Mouse (Mus musculus) fibroblast of lung, adult 2 months (primary cell): Measurements from ENCODE around the gene Atp5l.
"Not testable (repeated sequence)": the region's sequence is repeated elsewhere in the genome, so short reads cannot be mapped to it uniquely, and the experiment has no call there.

Experiments used
- DNase-seq: peaks from one replicate; pipeline ENCODE4 v3.0.0-alpha.2; 2011; ENCODE audit warnings: low read depth

The Atp5l gene

GRCm38 (mm10) chr9:44920374-44921122, at the start of gene Atp5l:
TSS of gene Atp5l (minus strand) at chr9:44920742.
- peak; percentile 95 for DNase-seq

DNA sequence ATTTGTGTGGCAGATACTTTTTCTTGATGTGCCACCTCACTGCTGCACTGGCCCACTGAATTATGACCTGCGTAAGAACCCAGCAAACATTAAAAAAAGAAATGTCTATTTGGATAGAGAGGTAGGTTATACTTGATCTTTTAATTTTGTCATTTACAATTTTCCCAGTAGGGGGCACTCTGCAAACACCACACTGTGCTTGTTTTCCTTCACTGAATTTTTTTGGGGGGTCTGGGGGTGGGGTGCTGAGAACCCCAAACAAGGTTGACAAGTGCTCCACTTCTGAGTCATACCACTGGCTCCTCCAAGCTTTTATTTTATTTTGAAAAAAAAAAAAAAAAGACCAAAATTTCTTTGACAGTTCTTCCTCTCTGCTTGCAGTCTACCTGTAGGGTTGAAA, 48.9 kb upstream of the Atp5l start:
- no peak for DNase-seq

GRCm38 (mm10) chr9:44967763-44968162, 47.2 kb upstream of the Atp5l start:
- DNase-seq, result not testable (repeated sequence)

GRCm38 (mm10) chr9:44966815-44967242, 46.3 kb upstream of the Atp5l start:
- peak; percentile 84 for DNase-seq

DNA sequence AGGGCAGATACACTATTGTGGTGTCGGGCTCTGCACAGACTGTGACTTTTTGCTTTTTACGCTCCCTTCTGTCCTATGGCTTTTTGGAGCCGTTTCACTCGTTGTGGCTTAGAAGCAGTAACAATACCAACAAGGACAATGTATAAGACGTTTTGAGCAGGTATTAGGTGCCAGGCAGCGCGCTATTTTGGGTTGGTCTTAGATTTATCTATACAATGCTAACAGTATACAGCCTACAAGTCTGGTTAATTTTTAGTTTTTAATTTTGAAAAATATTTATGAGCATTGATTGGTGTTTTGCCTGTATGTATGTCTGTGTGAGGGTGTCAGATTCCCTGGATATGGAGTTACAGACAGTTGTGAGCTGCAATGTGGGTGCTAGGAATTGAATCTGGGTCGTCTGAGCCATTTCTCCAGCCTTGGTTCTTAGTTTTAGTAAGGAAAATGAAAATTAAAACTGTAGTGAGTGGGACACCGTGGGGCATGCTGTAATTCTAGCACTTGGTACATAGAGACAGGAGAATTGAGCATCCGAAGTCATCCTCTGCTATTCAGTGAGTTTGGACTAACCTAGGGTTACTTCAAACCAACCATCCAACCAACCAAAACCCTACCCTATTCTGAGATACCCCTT, 45.4 kb upstream of the Atp5l start:
- DNase-seq, result no peak

- DNase-seq, result peak; percentile 98
Measured at GRCm38 (mm10) chr9:44965126-44965832, 44.7 kb upstream of the Atp5l start, which contains the start of gene Ube4a. TSS of gene Ube4a (minus strand) at chr9:44965600.

GRCm38 (mm10) chr9:44954432-44954831, 33.9 kb upstream of the Atp5l start:
- no peak for DNase-seq

- DNase-seq, result no peak
Measured at GRCm38 (mm10) chr9:44947836-44948235, 27.3 kb upstream of the Atp5l start.

GRCm38 (mm10) chr9:44946185-44946695, 25.7 kb upstream of the Atp5l start:
- peak; percentile 67 for DNase-seq

GRCm38 (mm10) chr9:44942421-44942820, 21.9 kb upstream of the Atp5l start:
- DNase-seq, result no peak

- no peak for DNase-seq
Measured at GRCm38 (mm10) chr9:44941756-44942155, 21.2 kb upstream of the Atp5l start.

DNA sequence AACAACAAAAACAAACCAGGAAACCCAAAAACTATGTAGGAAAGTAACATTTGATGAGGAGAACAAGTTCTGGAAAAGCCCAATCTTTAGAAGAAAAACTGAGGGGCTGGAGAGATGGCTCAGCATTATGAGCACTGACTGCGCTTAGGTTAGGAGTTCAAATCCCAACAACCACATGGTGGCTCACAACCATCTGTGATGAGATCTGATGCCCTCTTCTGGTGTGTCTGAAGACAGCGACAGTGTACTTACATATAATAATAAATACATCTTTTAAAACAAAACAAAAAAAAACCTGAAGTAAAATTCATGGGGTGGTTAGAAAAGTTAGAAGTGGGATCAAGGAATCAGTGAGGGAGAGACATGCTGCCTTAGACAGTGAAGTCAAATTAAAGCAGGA, 1.0 kb upstream of the Atp5l start:
- DNase-seq, result no peak

DNA sequence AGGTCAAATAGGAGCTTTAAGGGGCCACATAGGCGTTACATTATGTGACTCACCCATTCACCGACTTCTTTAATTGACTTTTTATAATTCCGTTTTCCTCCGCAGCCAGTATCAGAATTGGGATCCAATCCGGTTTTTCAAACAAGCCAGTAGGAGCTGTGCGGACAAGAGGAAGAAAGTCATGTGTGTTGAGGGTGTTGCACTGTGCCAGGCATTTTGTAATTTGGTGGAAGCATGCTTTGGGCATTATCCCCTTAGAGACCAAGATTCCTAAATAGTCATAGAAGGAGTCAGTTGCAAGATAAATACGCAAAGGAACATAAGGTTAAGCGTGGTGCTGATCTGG, 554 bp upstream of the Atp5l start:
- peak; percentile 83 for DNase-seq

GRCm38 (mm10) chr9:44919606-44920005, 936 bp downstream of the Atp5l start:
- DNase-seq, result no peak

DNA sequence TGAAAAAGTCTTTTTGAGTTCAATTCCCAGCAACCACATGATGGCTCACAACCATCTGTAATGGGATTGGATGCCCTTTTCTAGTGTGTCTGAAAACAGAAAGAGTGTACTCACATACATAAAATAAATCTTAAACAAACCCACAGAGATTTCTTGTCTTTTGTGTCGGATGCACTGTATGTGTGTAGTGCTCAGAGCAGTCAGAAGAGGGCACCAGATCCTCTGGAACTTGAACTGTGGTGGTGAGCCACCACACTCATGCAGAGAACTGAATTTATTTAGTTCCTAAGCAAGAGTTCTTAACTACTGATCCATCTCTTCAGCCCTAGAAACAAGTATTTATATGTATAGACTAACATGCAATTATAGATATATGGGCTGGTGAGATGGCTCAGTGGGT, 4.3 kb downstream of the Atp5l start:
- DNase-seq, result peak; percentile 25

DNA sequence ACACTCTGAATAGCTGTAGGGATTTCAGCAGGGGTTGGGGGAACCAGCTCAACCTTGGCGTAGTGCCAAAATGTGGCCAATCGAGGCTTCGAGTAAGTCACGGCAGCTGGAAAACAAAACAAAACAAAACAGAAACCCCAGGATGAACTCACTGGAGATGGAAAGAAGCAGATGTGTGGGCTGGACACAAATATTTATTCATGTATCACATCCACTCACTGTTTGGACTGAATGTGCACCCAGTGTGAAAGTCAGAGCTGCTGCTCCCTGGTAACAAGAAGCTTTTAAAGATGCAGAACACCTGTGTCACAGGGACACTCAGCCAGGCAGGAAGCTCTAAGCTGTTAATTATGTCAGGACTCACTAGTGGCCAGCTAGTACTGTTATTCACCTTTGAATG, 5.8 kb downstream of the Atp5l start:
- no peak for DNase-seq

GRCm38 (mm10) chr9:44911365-44911764, 9.2 kb downstream of the Atp5l start:
- no peak for DNase-seq

- no peak for DNase-seq
Measured at GRCm38 (mm10) chr9:44905620-44906019, 14.9 kb downstream of the Atp5l start.

GRCm38 (mm10) chr9:44904964-44905363, 15.6 kb downstream of the Atp5l start:
- peak; percentile 87 for DNase-seq

DNA sequence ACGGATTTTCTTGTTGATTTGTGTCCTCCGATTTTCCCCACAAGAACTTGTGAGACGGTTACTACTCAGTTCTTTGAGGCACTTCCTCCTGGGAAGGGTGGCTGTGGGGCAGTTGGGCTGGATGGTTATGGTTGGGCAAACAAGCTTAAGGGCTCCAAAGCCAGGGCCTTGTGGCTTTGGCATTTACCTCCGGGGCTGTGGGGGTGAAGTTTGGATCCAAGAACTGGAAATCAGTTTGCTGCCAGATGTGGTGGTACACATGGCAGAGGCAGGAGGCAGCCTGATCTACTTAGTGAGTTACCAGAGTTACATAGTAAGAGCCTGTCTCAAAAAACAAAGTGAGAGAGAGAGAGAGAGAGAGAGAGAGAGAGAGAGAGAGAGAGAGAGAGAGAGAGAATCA, 16.7 kb downstream of the Atp5l start:
- DNase-seq, result peak; percentile 67

GRCm38 (mm10) chr9:44900402-44900801, 20.1 kb downstream of the Atp5l start:
- DNase-seq, result no peak

- no peak for DNase-seq
Measured at GRCm38 (mm10) chr9:44899716-44900115, 20.8 kb downstream of the Atp5l start.

- DNase-seq, result no peak
Measured at GRCm38 (mm10) chr9:44897024-44897423, 23.5 kb downstream of the Atp5l start.
